Mouse (Mus musculus) CH12.LX (cell line): Measurements from ENCODE around the gene Rffl. TPM values are rescaled to one million over a fixed set of nuclear protein-coding genes. Genes with fewer than 3 reads are reported as not detected.

ENCODE experiments used
- DNase-seq: peaks from one replicate; pipeline ENCODE4 v3.0.0-alpha.2; 2013; ENCODE audit errors: extremely low read depth
- H3K27ac ChIP-seq: 2 replicates; pipeline ENCODE4 v1.5.1; 2012; ENCODE audit warnings: low read depth, mild to moderate bottlenecking, control low read depth, moderate library complexity; ENCODE audit not compliant: insufficient read depth
- H3K27me3 ChIP-seq: replicated peaks from 2 replicates; pipeline ENCODE3; 2012; ENCODE audit warnings: inconsistent platforms
- H3K36me3 ChIP-seq, 2 experiments: replicated peaks in 1 of 2; 2 replicates each; pipeline versions ENCODE3 to v1.6.1; 2012; ENCODE audit warnings: inconsistent platforms in 1 of 2, low read length in 1 of 2, mild to moderate bottlenecking in 1 of 2, mixed read lengths in 1 of 2, moderate library complexity in 1 of 2; ENCODE audit not compliant: control insufficient read depth in 1 of 2, insufficient read depth in 1 of 2
- H3K4me1 ChIP-seq, 2 experiments: 2 replicates each; pipeline ENCODE4 v1.6.1; 2012; ENCODE audit warnings: inconsistent platforms in 1 of 2, moderate library complexity in 1 of 2; ENCODE audit not compliant: insufficient read depth in 2 of 2, control insufficient read depth in 1 of 2
- H3K4me2 ChIP-seq: 2 replicates; pipeline ENCODE4 v1.6.1; 2012; ENCODE audit warnings: low read depth, mild to moderate bottlenecking, control low read depth; ENCODE audit not compliant: poor library complexity, insufficient read depth, severe bottlenecking
- H3K4me3 ChIP-seq, 3 experiments: fragments of 150-350 bp in 1 of 3; sonication (generic) in 1 of 3; replicated peaks in 1 of 3; 2 replicates each; pipeline versions ENCODE3 to v1.5.1; 2011 to 2012; ENCODE audit warnings: low read depth in 2 of 3, low read length in 2 of 3, mild to moderate bottlenecking in 2 of 3, moderate library complexity in 2 of 3, control low read depth in 1 of 3, improper control_type of control experiment in 1 of 3, inconsistent platforms in 1 of 3, mixed read lengths in 1 of 3; ENCODE audit not compliant: poor library complexity in 1 of 3
- H3K79me2 ChIP-seq: replicated peaks from 2 replicates; pipeline ENCODE4 v1.6.1; 2012; ENCODE audit warnings: mild to moderate bottlenecking, moderate library complexity; ENCODE audit not compliant: control insufficient read depth, poor library complexity, insufficient read depth, severe bottlenecking; ENCODE audit errors: extremely low read depth
- H3K9ac ChIP-seq: 2 replicates; pipeline ENCODE4 v1.6.1; 2012; ENCODE audit warnings: low read depth, mild to moderate bottlenecking, control low read depth, moderate library complexity; ENCODE audit not compliant: insufficient read depth
- H3K9me3 ChIP-seq: replicated peaks from 2 replicates; pipeline ENCODE3; 2012; ENCODE audit warnings: low read length, inconsistent platforms, mixed read lengths
- BHLHE40 ChIP-seq: IDR thresholded peaks from 2 replicates; pipeline ENCODE4 v1.6.1; 2011; ENCODE audit warnings: mild to moderate bottlenecking, low read depth, low read length, improper control_type of control experiment
- CHD2 ChIP-seq: IDR thresholded peaks from 2 replicates; pipeline ENCODE4 v1.6.1; 2011; ENCODE audit warnings: low read length, improper control_type of control experiment
- KAT2A ChIP-seq: IDR thresholded peaks from 2 replicates; pipeline ENCODE4 v1.6.1; 2012; ENCODE audit warnings: low read length, improper control_type of control experiment, inconsistent platforms; ENCODE audit not compliant: insufficient replicate concordance
- MAFK ChIP-seq: IDR thresholded peaks from 2 replicates; pipeline ENCODE4 v1.6.1; 2011; ENCODE audit warnings: low read length, improper control_type of control experiment; ENCODE audit not compliant: insufficient replicate concordance
- MAX ChIP-seq: IDR thresholded peaks from 2 replicates; pipeline ENCODE4 v1.6.1; 2011; ENCODE audit warnings: low read length, improper control_type of control experiment
- MAZ ChIP-seq: IDR thresholded peaks from 2 replicates; pipeline ENCODE4 v1.6.1; 2012; ENCODE audit warnings: low read depth, mild to moderate bottlenecking, inconsistent platforms, low read length, improper control_type of control experiment, moderate library complexity
- MEF2A ChIP-seq: IDR thresholded peaks from 2 replicates; pipeline ENCODE4 v1.6.1; 2014; ENCODE audit warnings: low read depth, mild to moderate bottlenecking, inconsistent platforms, low read length, improper control_type of control experiment, borderline replicate concordance
- MYC ChIP-seq: IDR thresholded peaks from 2 replicates; pipeline ENCODE4 v1.6.1; 2011; ENCODE audit warnings: low read depth, mild to moderate bottlenecking, improper control_type of control experiment, low read length
- NELFE ChIP-seq: IDR thresholded peaks from 2 replicates; pipeline ENCODE4 v1.6.1; 2011; ENCODE audit warnings: low read depth, low read length, improper control_type of control experiment
- PAX5 ChIP-seq: IDR thresholded peaks from 2 replicates; pipeline ENCODE4 v1.6.1; 2012; ENCODE audit warnings: low read length, inconsistent platforms, mixed read lengths
- POLR2A ChIP-seq: IDR thresholded peaks from 2 replicates; pipeline ENCODE4 v1.6.1; 2011; ENCODE audit warnings: low read depth, mild to moderate bottlenecking, improper control_type of control experiment, low read length
- POLR2AphosphoS2 ChIP-seq: IDR thresholded peaks from 2 replicates; pipeline ENCODE4 v1.6.1; 2011; ENCODE audit warnings: low read depth, low read length, improper control_type of control experiment
- RCOR1 ChIP-seq: conservative IDR thresholded peaks from 2 replicates; pipeline ENCODE4 v1.6.1; 2012; ENCODE audit warnings: low read depth, mild to moderate bottlenecking, inconsistent platforms, low read length, improper control_type of control experiment
- TBP ChIP-seq: conservative IDR thresholded peaks from 2 replicates; pipeline ENCODE4 v1.6.1; 2011; ENCODE audit warnings: low read depth, low read length, improper control_type of control experiment
- TCF12 ChIP-seq: IDR thresholded peaks from 2 replicates; pipeline ENCODE4 v1.6.1; 2014; ENCODE audit warnings: low read depth, mild to moderate bottlenecking, inconsistent platforms, low read length, improper control_type of control experiment
- UBTF ChIP-seq: IDR thresholded peaks from 2 replicates; pipeline ENCODE4 v1.6.1; 2012; ENCODE audit warnings: low read depth, mild to moderate bottlenecking, inconsistent platforms, low read length, improper control_type of control experiment, moderate library complexity
- USF1 ChIP-seq: IDR thresholded peaks from 2 replicates; pipeline ENCODE4 v1.6.1; 2014; ENCODE audit warnings: low read depth, mild to moderate bottlenecking, inconsistent platforms, low read length, improper control_type of control experiment
- ZKSCAN1 ChIP-seq: IDR thresholded peaks from 2 replicates; pipeline ENCODE4 v1.6.1; 2012; ENCODE audit warnings: low read depth, inconsistent platforms, low read length, improper control_type of control experiment, borderline replicate concordance
- ZMIZ1 ChIP-seq: IDR thresholded peaks from 2 replicates; pipeline ENCODE4 v1.6.1; 2012; ENCODE audit warnings: low read depth, mild to moderate bottlenecking, inconsistent platforms, low read length, improper control_type of control experiment
- dilution Hi-C: fragments of 300-500 bp; cut with MboI; formaldehyde crosslinking; loops from 2 replicates; pipeline ENCODE4 v1.14.3; 2020; ENCODE audit warnings: low sequenced_read_pairs; ENCODE audit not compliant: extremely low pct_unique_long_range_greater_than_20kb, extremely low pct_ligation_motif_present
- in situ Hi-C: fragments of 300-500 bp; cut with MboI; formaldehyde crosslinking; loops from 3 replicates; pipeline ENCODE4 v1.14.3; 2019; ENCODE audit warnings: low sequenced_read_pairs, low pct_ligation_motif_present, low pct_unique_long_range_greater_than_20kb, mixed read lengths
- polyA plus RNA-seq: library from polyadenylated mRNA; unstranded; fragments of >175 nt; gene quantifications from 2 replicates; pipeline ENCODE4 v1.2.1, GENCODE M21; 2012; ENCODE audit warnings: low read depth; ENCODE audit not compliant: insufficient read length
- total RNA-seq, 2 experiments: library from RNA; depleted of rRNA; stranded (reverse); fragments of 300-350 nt in 1 of 2; fragments of >200 nt in 1 of 2; gene quantifications; 2 replicates each; pipeline ENCODE4 v1.2.3; 2012 to 2014

Rffl gene
- total and polyA plus RNA-seq, 3 experiments, result 1.2 to 16.5 (median 3.0) TPM

DNA sequence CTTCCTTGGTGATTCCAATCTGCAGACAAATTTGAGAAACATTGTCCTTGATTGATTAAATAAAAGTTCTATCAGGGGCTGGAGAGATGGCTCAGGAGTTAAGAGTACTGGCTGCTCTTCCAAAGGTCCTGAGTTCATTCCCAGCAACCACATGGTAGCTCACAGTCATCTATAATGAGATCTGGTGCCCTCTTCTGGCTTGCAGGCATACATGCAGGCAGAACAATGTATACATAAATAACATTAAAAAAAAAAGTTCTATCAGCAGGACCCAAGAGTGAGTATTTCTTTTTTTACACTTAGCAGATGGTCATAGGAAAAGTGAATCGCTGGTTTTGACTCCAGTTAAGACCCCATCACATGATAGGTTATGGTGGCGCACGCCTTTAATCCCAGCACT lies 15.5 kb upstream of the Rffl start (continued):
- no peak for TF ChIP-seq MAZ
- TF ChIP-seq NELFE, result no peak
- no peak for TF ChIP-seq ZKSCAN1
- no peak for TF ChIP-seq TBP
- TF ChIP-seq POLR2AphosphoS2, result no peak
- no peak for TF ChIP-seq TCF12

DNA sequence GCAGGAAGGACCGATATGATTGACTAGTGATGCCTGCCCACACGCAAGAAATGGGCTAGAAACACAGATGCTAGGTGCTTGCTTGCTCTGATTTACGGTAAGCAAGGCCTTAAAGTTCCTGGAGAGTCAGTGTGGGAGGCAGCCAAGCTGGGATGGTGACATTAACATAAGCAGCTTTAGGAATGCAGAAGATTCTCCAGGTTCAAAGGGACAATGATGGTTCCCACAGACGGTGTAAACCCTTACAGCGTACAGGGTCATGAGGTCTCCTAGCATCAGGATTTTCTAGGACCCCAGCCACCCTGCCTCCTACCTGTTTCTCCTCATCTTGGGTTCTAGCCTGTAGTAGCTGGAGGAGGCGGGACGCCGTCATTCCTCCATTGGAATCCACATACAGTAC lies 12.2 kb upstream of the Rffl start:
- dilution Hi-C loops (no loop called here), in situ Hi-C loops (loop anchor here (10.0 kb wide), 1 partner anchor 628 kb away; no protein-coding TSS in a partner anchor)
- Histone ChIP-seq H3K27ac (no peak overlapping the region), H3K36me3 (peaks cover 38 to 78% of the 10 kb centered on the region in 2 experiments), H3K9ac (no peak overlapping the region), H3K4me3 (no peak overlapping the region), H3K4me1 (peaks cover under 1 to 23% of the 10 kb centered on the region in 2 experiments), H3K4me2 (no peak overlapping the region), H3K27me3 (no peaks in the 10 kb centered on the region), H3K9me3 (no peaks in the 10 kb centered on the region), H3K79me2 (0 out of 2 replicates have a peak, but pooled peaks cover 3% of the 10 kb centered on the region)
- TF ChIP-seq BHLHE40 (no peak), NELFE (no peak), ZMIZ1 (no peak), UBTF (no peak), KAT2A (no peak), ZKSCAN1 (no peak), CHD2 (no peak), PAX5 (no peak), MAX (no peak), MYC (no peak)
- DNase-seq, result no peak

DNA sequence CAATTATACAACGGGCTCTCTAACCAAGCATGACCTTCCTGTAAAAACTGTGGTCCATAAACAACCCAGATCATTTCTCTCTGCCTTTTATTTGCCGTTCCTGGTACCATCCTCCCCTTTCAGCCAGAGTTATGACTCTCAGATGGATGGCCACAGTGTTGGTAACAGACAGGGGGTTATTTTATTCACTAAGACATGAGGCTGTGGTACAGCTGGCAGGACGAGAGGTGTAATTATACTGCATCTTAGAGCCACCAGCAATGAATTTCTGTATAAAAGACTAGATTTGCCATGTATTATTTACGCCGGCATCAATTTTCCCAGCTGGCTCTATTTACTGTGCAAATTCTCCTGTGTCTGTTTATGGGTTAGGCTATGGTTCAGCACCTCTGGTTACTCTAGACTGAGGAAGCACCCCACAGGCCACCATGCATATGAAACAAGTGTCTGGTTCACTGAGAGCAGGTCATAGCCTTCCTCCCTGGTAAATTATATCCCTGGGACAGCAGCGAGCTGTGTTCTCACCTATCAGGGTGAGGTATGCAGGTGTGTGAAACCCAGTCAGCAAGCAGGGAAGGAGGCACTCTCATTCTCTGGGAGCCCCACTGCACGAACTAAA lies 6.8 kb upstream of the Rffl start:
- in situ Hi-C loops, result no loop called here
- Histone ChIP-seq H3K9ac (no peak overlapping the region), H3K27ac (no peak overlapping the region), H3K36me3 (peaks cover 31 to 58% of the 10 kb centered on the region in 2 experiments), H3K4me2 (no peak overlapping the region), H3K9me3 (peaks cover 2% of the 10 kb centered on the region), H3K4me3 (no peak overlapping the region), H3K79me2 (no peaks in the 10 kb centered on the region), H3K4me1 (peaks cover 0 to 3% of the 10 kb centered on the region in 2 experiments; a peak in 1 of 4 replicates), H3K27me3 (no peaks in the 10 kb centered on the region)
- dilution Hi-C loops, result no loop called here
- TF ChIP-seq RCOR1, result no peak
- TF ChIP-seq MAFK, result no peak
- no peak for TF ChIP-seq CHD2
- no peak for TF ChIP-seq PAX5
- no peak for TF ChIP-seq POLR2A
- TF ChIP-seq USF1, result no peak
- no peak for TF ChIP-seq MEF2A
- TF ChIP-seq BHLHE40, result no peak
- DNase-seq, result no peak
